Mouse (Mus musculus) hindbrain, embryonic 12.5 days (tissue): Measurements from ENCODE around the gene Gja10. TPM values are rescaled to one million over a fixed set of nuclear protein-coding genes. Genes with fewer than 3 reads are reported as not detected.

ENCODE experiments used
- ATAC-seq: fragments of 200-750 bp; cut with Nextera tagmentation; 2 replicates; pipeline ENCODE4 v1.8.0; 2017; ENCODE audit warnings: moderate TSS enrichment; ENCODE audit not compliant: low FRiP score
- H3K27ac ChIP-seq: fragments of 300-500 bp; sonication (generic); 2 replicates; pipeline ENCODE4 v1.5.1; 2016; ENCODE audit warnings: mild to moderate bottlenecking
- H3K27me3 ChIP-seq: fragments of 300-500 bp; sonication (generic); 2 replicates; pipeline ENCODE4 v1.6.1; 2016; ENCODE audit warnings: mild to moderate bottlenecking
- H3K36me3 ChIP-seq: fragments of 300-500 bp; sonication (generic); 2 replicates; pipeline ENCODE4 v1.6.1; 2016; ENCODE audit warnings: mild to moderate bottlenecking
- H3K4me1 ChIP-seq: fragments of 300-500 bp; sonication (generic); 2 replicates; pipeline ENCODE4 v1.6.1; 2016
- H3K4me2 ChIP-seq: fragments of 300-500 bp; sonication (generic); replicated peaks from 2 replicates; pipeline ENCODE4 v1.6.1; 2016; ENCODE audit warnings: mild to moderate bottlenecking
- H3K4me3 ChIP-seq: fragments of 300-500 bp; sonication (generic); 2 replicates; pipeline ENCODE4 v1.5.1; 2016; ENCODE audit warnings: mild to moderate bottlenecking
- H3K9ac ChIP-seq: fragments of 300-500 bp; sonication (generic); 2 replicates; pipeline ENCODE4 v1.6.1; 2016; ENCODE audit warnings: mild to moderate bottlenecking, moderate library complexity
- H3K9me3 ChIP-seq: fragments of 300-500 bp; sonication (generic); replicated peaks from 2 replicates; pipeline ENCODE4 v1.6.1; 2016; ENCODE audit warnings: mild to moderate bottlenecking
- WGBS: fragments of 180-500 bp; shearing (Covaris S2); methylation state at CpG from one replicate; pipeline ENCODE4 v1.1.7; 2016; 5-methylcytosine and 5-hydroxymethylcytosine counted together
- polyA plus RNA-seq: library from polyadenylated mRNA; unstranded; fragments of >200 nt; fragmentation: Nextera tagmentation; extraction: Ambion mirVana; gene quantifications from 2 replicates; pipeline ENCODE4 v1.2.1, GENCODE M21; 2016

The Gja10 gene
- polyA plus RNA-seq, result not detected in 2 replicates

GRCm38 (mm10) chr4:32602660-32603059, at the start of gene Gja10:
Gene Gja10, minus strand, starts transcription at chr4:32602760.
- Histone ChIP-seq H3K4me3 (no peak within 1 kb of the TSS), H3K27me3 (no peaks in the 10 kb centered on the region), H3K27ac (no peak within 1 kb of the TSS), H3K4me2 (no peak within 1 kb of the TSS), H3K9me3 (no peaks in the 10 kb centered on the region), H3K4me1 (no peaks in the 10 kb centered on the region), H3K9ac (no peak within 1 kb of the TSS), H3K36me3 (no peaks in the 10 kb centered on the region)
- WGBS, result 76% methylated on average over 3 of the region's 3 CpGs
- ATAC-seq, result no peak

GRCm38 (mm10) chr4:32651669-32652068, 49.1 kb upstream of the Gja10 start:
- Histone ChIP-seq H3K27me3 (no peaks in the 10 kb centered on the region), H3K4me1 (no peaks in the 10 kb centered on the region), H3K27ac (no peak overlapping the region), H3K4me2 (no peak overlapping the region), H3K36me3 (peaks cover 24% of the 10 kb centered on the region), H3K9me3 (no peaks in the 10 kb centered on the region), H3K9ac (no peak overlapping the region), H3K4me3 (no peak overlapping the region)
- whole genome bisulfite sequencing, result 83% methylated on average over 5 of the region's 5 CpGs
- no peak for ATAC-seq

DNA sequence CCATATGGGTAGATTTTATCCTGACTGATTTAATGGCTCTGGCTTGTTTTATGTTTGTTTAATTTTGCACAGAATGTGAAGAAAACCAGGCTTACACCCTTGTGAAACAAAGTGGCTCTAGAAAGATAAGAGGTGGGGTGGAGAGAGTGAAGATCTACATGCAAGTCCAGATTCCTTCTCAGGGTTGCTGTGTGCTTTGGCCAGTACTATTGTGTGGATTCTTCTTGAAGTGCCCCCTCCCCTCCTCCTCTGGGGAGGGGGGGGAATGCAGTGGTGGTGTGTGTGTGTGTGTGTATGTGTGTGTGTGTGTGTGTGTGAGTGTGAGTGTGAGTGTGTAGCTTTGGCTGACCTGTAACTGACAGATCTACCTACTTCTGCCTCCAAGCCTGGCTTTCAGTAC, 19.1 kb upstream of the Gja10 start:
- 0 out of 2 replicates have a peak, but pooled peaks cover 5% of the 10 kb centered on the region for H3K36me3 ChIP-seq

GRCm38 (mm10) chr4:32615034-32615881, 12.7 kb upstream of the Gja10 start, which contains the start of gene Casp8ap2:
Gene Casp8ap2, plus strand, starts transcription at chr4:32615451.
- Histone ChIP-seq H3K27ac (peak within 1 kb of the TSS; percentile 83), H3K4me1 (peaks cover 15% of the 10 kb centered on the region), H3K9ac (peak within 1 kb of the TSS; percentile 88), H3K27me3 (no peaks in the 10 kb centered on the region), H3K4me2 (peak within 1 kb of the TSS; percentile 83), H3K4me3 (peak within 1 kb of the TSS; percentile 93), H3K36me3 (no peaks in the 10 kb centered on the region), H3K9me3 (no peaks in the 10 kb centered on the region)
- whole genome bisulfite sequencing, result under 1% methylated on average over 66 of the region's 67 CpGs
- ATAC-seq, result peak; percentile 100

More for the DNA sequence above, 19.1 kb upstream of the Gja10 start:
- H3K27ac ChIP-seq, result no peak overlapping the region
- H3K4me2 ChIP-seq, result no peak overlapping the region
- ATAC-seq, result no peak
- no peaks in the 10 kb centered on the region for H3K9me3 ChIP-seq
- H3K4me1 ChIP-seq, result peaks cover 6% of the 10 kb centered on the region
- 0 out of 2 replicates have a peak overlapping the region, but pooled peaks have one; percentile 13 for H3K9ac ChIP-seq
- H3K27me3 ChIP-seq, result no peaks in the 10 kb centered on the region
- H3K4me3 ChIP-seq, result no peak overlapping the region

GRCm38 (mm10) chr4:32601135-32601534, 1.4 kb downstream of the Gja10 start:
- Histone ChIP-seq H3K9me3 (no peaks in the 10 kb centered on the region), H3K27ac (no peak overlapping the region), H3K36me3 (no peaks in the 10 kb centered on the region), H3K27me3 (no peaks in the 10 kb centered on the region), H3K4me3 (no peak overlapping the region), H3K4me2 (no peak overlapping the region), H3K4me1 (no peaks in the 10 kb centered on the region), H3K9ac (no peak overlapping the region)
- ATAC-seq, result no peak
- 23% methylated on average over 12 of the region's 12 CpGs for WGBS

GRCm38 (mm10) chr4:32588237-32588636, 14.3 kb downstream of the Gja10 start:
- 83% methylated on average over 6 of the region's 6 CpGs for WGBS

DNA sequence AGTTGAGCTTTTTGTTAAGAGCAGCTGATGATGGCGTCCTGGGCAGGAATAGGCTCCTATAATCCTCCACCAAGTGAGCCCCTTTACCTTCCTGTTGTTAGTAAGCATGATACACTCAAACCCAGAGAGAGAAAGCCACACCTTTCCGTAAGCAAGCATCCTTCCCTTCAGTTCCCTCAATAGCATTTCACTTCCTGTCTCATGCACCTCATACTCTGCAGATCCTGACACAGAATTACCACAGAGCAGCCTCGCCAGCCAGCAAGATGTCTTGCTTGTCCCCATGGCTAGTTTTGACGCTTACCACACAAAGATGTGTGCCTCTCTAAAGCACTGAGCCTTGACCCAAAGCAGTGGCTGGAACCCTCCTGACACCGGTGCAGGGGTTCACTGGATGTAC, 15.0 kb downstream of the Gja10 start:
- no peaks in the 10 kb centered on the region for H3K27me3 ChIP-seq
- H3K9me3 ChIP-seq, result no peaks in the 10 kb centered on the region
- no peak overlapping the region for H3K4me2 ChIP-seq
- 94% methylated on average over 5 of the region's 5 CpGs for WGBS
- H3K9ac ChIP-seq, result no peak overlapping the region
- H3K4me1 ChIP-seq, result no peaks in the 10 kb centered on the region
- ATAC-seq, result no peak
- H3K4me3 ChIP-seq, result no peak overlapping the region
- no peak overlapping the region for H3K27ac ChIP-seq
- H3K36me3 ChIP-seq, result no peaks in the 10 kb centered on the region

More at GRCm38 (mm10) chr4:32588237-32588636, 14.3 kb downstream of the Gja10 start:
- H3K9me3 ChIP-seq, result no peaks in the 10 kb centered on the region
- no peak overlapping the region for H3K4me3 ChIP-seq
- no peaks in the 10 kb centered on the region for H3K4me1 ChIP-seq
- ATAC-seq, result no peak
- H3K4me2 ChIP-seq, result no peak overlapping the region
- no peaks in the 10 kb centered on the region for H3K36me3 ChIP-seq
- H3K27ac ChIP-seq, result no peak overlapping the region
- no peak overlapping the region for H3K9ac ChIP-seq
- no peaks in the 10 kb centered on the region for H3K27me3 ChIP-seq

GRCm38 (mm10) chr4:32586596-32586995, 16.0 kb downstream of the Gja10 start:
- WGBS, result 15% methylated on average over 9 of the region's 9 CpGs
- Histone ChIP-seq H3K27me3 (no peaks in the 10 kb centered on the region), H3K9ac (no peak overlapping the region), H3K36me3 (no peaks in the 10 kb centered on the region), H3K4me3 (no peak overlapping the region), H3K27ac (no peak overlapping the region), H3K4me1 (0 out of 2 replicates have a peak, but pooled peaks cover 3% of the 10 kb centered on the region), H3K9me3 (no peaks in the 10 kb centered on the region), H3K4me2 (no peak overlapping the region)
- ATAC-seq, result no peak

DNA sequence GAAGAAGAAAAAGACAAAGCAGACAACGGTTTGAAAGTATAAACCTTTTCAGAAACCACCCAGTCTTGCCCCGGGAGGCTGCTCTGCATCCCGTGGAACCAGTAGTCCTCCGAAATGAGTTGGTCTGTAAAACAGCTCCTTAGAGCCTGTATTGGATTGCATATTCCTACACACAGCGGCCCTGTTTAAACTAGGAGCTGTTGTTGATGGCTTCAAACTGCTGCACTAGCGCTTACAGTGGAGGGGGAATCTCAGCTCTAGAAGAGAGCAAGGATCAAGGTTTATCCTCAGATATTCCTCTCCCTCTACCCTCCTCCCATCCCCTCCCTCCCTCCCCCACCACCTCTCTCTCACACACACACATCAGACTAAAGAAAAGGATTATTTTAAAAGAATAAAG, 18.4 kb downstream of the Gja10 start:
- Histone ChIP-seq H3K36me3 (peaks cover 13% of the 10 kb centered on the region), H3K27ac (no peak overlapping the region), H3K9me3 (no peaks in the 10 kb centered on the region), H3K4me3 (no peak overlapping the region), H3K4me2 (no peak overlapping the region), H3K9ac (no peak overlapping the region), H3K27me3 (no peaks in the 10 kb centered on the region), H3K4me1 (0 out of 2 replicates have a peak, but pooled peaks cover 3% of the 10 kb centered on the region)
- ATAC-seq, result no peak
- 64% methylated on average over 6 of the region's 6 CpGs for WGBS

- WGBS, result 85% methylated on average over 8 of the region's 8 CpGs
- ATAC-seq, result no peak
- H3K4me2 ChIP-seq, result no peak overlapping the region
Observed at GRCm38 (mm10) chr4:32579850-32580249, 22.7 kb downstream of the Gja10 start.

DNA sequence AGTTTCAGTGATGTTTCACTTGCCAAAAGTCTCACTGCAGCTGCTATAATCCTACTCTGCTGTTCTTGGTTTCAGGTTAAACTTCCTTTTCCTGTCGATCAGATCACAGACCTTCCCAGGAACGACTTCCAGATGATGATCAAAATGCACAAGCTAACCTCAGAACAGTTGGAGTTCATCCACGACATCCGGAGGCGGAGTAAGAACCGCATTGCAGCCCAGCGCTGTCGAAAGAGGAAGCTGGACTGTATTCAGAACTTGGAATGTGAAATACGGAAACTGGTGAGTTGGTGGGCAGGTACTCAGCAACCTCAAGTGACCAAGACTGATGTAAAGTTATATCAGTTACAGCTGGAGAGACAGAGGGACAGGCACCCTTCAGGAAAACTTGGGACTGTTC, 27.4 kb downstream of the Gja10 start:
- Histone ChIP-seq H3K4me3 (no peak overlapping the region), H3K9me3 (no peaks in the 10 kb centered on the region), H3K4me2 (no peak overlapping the region), H3K27ac (no peak overlapping the region), H3K4me1 (peaks cover 7% of the 10 kb centered on the region), H3K9ac (no peak overlapping the region), H3K36me3 (peaks cover 25% of the 10 kb centered on the region), H3K27me3 (no peaks in the 10 kb centered on the region)
- no peak for ATAC-seq
- 66% methylated on average over 9 of the region's 9 CpGs for WGBS

More at GRCm38 (mm10) chr4:32579850-32580249, 22.7 kb downstream of the Gja10 start:
- H3K9ac ChIP-seq, result no peak overlapping the region
- H3K36me3 ChIP-seq, result peaks cover 28% of the 10 kb centered on the region
- H3K4me3 ChIP-seq, result no peak overlapping the region
- H3K9me3 ChIP-seq, result no peaks in the 10 kb centered on the region
- 0 out of 2 replicates have a peak, but pooled peaks cover 3% of the 10 kb centered on the region for H3K4me1 ChIP-seq
- no peaks in the 10 kb centered on the region for H3K27me3 ChIP-seq
- H3K27ac ChIP-seq, result no peak overlapping the region

GRCm38 (mm10) chr4:32574604-32575003, 28.0 kb downstream of the Gja10 start:
- Histone ChIP-seq H3K4me1 (peaks cover 12% of the 10 kb centered on the region), H3K27me3 (no peaks in the 10 kb centered on the region), H3K9me3 (no peaks in the 10 kb centered on the region), H3K4me3 (no peak overlapping the region), H3K9ac (no peak overlapping the region), H3K36me3 (peaks cover 19% of the 10 kb centered on the region), H3K27ac (no peak overlapping the region), H3K4me2 (no peak overlapping the region)
- ATAC-seq, result no peak
- 96% methylated on average over 1 of the region's 1 CpGs for WGBS

GRCm38 (mm10) chr4:32573586-32573985, 29.0 kb downstream of the Gja10 start:
- ATAC-seq, result no peak
- H3K27me3 ChIP-seq, result no peaks in the 10 kb centered on the region
- no peak overlapping the region for H3K27ac ChIP-seq
- H3K9me3 ChIP-seq, result no peaks in the 10 kb centered on the region
- H3K4me3 ChIP-seq, result no peak overlapping the region
- H3K4me1 ChIP-seq, result peaks cover 21% of the 10 kb centered on the region
- H3K9ac ChIP-seq, result no peak overlapping the region
- peaks cover 16% of the 10 kb centered on the region for H3K36me3 ChIP-seq
- 91% methylated on average over 5 of the region's 5 CpGs for WGBS
- H3K4me2 ChIP-seq, result no peak overlapping the region
